Mouse (Mus musculus) fibroblast of lung, adult 2 months (primary cell): Measurements from ENCODE around the gene Susd4.

Source experiments
- DNase-seq: peaks from one replicate; pipeline ENCODE4 v3.0.0-alpha.2; 2011; ENCODE audit warnings: low read depth

Gene Susd4

GRCm38 (mm10) chr1:182861671-182862358 is 98.2 kb downstream of the Susd4 start:
- no peak for DNase-seq

GRCm38 (mm10) chr1:182863396-182863795 is 99.7 kb downstream of the Susd4 start:
- no peak for DNase-seq

- DNase-seq = no peak
Measured at GRCm38 (mm10) chr1:182867886-182868285, 104.2 kb downstream of the Susd4 start.

GRCm38 (mm10) chr1:182868432-182869113 is 104.9 kb downstream of the Susd4 start:
- no peak for DNase-seq

GRCm38 (mm10) chr1:182869114-182869456 is 105.4 kb downstream of the Susd4 start:
- DNase-seq = no peak

GRCm38 (mm10) chr1:182878156-182878555 is 114.5 kb downstream of the Susd4 start:
- DNase-seq = no peak

- no peak for DNase-seq
Measured at GRCm38 (mm10) chr1:182878719-182879118, 115.1 kb downstream of the Susd4 start.

GRCm38 (mm10) chr1:182881246-182881645 is 117.6 kb downstream of the Susd4 start:
- DNase-seq = no peak

- DNase-seq = no peak
Measured at GRCm38 (mm10) chr1:182882611-182883010, 119.0 kb downstream of the Susd4 start.

- DNase-seq = no peak
Measured at GRCm38 (mm10) chr1:182895698-182896097, 132.0 kb downstream of the Susd4 start.

- DNase-seq = no peak
Measured at GRCm38 (mm10) chr1:182897071-182897470, 133.4 kb downstream of the Susd4 start.

GRCm38 (mm10) chr1:182897506-182898138 is 134.0 kb downstream of the Susd4 start:
- DNase-seq = no peak

- no peak for DNase-seq
Measured at GRCm38 (mm10) chr1:182902095-182902494, 138.4 kb downstream of the Susd4 start.

- DNase-seq = no peak
Measured at GRCm38 (mm10) chr1:182902906-182903305, 139.2 kb downstream of the Susd4 start.

- DNase-seq = no peak
Measured at GRCm38 (mm10) chr1:182905669-182906068, 142.0 kb downstream of the Susd4 start.

- peak; percentile 97 for DNase-seq
Measured at GRCm38 (mm10) chr1:182908050-182909036, 144.7 kb downstream of the Susd4 start.

GRCm38 (mm10) chr1:182909066-182909465 is 145.4 kb downstream of the Susd4 start:
- DNase-seq = no peak

- DNase-seq = no peak
Measured at GRCm38 (mm10) chr1:182909596-182909995, 145.9 kb downstream of the Susd4 start.

GRCm38 (mm10) chr1:182912591-182912990 is 148.9 kb downstream of the Susd4 start:
- DNase-seq = no peak

- DNase-seq = no peak
Measured at GRCm38 (mm10) chr1:182914121-182914908, 150.7 kb downstream of the Susd4 start.

GRCm38 (mm10) chr1:182916166-182916565 is 152.5 kb downstream of the Susd4 start:
- DNase-seq = no peak
